Mouse (Mus musculus) kidney, postnatal 0 days (tissue): ENCODE results near the gene Shf. TPM values are rescaled to one million over a fixed set of nuclear protein-coding genes. Genes with fewer than 3 reads are reported as not detected.

Source experiments
- ATAC-seq: fragments of 200-750 bp; cut with Nextera tagmentation; replicated peaks from 2 replicates; pipeline ENCODE4 v1.8.0; 2017; ENCODE audit warnings: low read depth, moderate number of reproducible peaks, moderate TSS enrichment, moderate library complexity; ENCODE audit not compliant: low FRiP score
- DNase-seq: peaks from one replicate; pipeline ENCODE4 v3.0.0-alpha.2; 2016; ENCODE audit warnings: low spot score
- H3K27ac ChIP-seq: fragments of 300-500 bp; sonication (generic); 2 replicates; pipeline ENCODE4 v1.5.1; 2014; ENCODE audit warnings: mild to moderate bottlenecking
- H3K27me3 ChIP-seq: fragments of 300-500 bp; sonication (generic); 2 replicates; pipeline ENCODE4 v1.6.1; 2014; ENCODE audit warnings: low read length, mixed read lengths; ENCODE audit not compliant: insufficient read depth
- H3K36me3 ChIP-seq: fragments of 300-500 bp; sonication (generic); 2 replicates; pipeline ENCODE4 v1.6.1; 2014; ENCODE audit warnings: low read length, mixed read lengths; ENCODE audit not compliant: insufficient read depth
- H3K4me1 ChIP-seq: fragments of 300-500 bp; sonication (generic); replicated peaks from 2 replicates; pipeline ENCODE4 v1.6.1; 2014; ENCODE audit warnings: antibody characterized with exemption, low read length, mixed read lengths; ENCODE audit not compliant: insufficient read depth
- H3K4me2 ChIP-seq: fragments of 300-500 bp; sonication (generic); 2 replicates; pipeline ENCODE4 v1.6.1; 2014; ENCODE audit warnings: mild to moderate bottlenecking, low read length, moderate library complexity, mixed read lengths
- H3K4me3 ChIP-seq: fragments of 300-500 bp; sonication (generic); replicated peaks from 2 replicates; pipeline ENCODE4 v1.5.1; 2014; ENCODE audit warnings: low read depth, low read length
- H3K9ac ChIP-seq: fragments of 300-500 bp; sonication (generic); 2 replicates; pipeline ENCODE4 v1.6.1; 2014; ENCODE audit warnings: low read depth, low read length
- H3K9me3 ChIP-seq: fragments of 300-500 bp; sonication (generic); replicated peaks from 2 replicates; pipeline ENCODE4 v1.6.1; 2016; ENCODE audit warnings: low read length, inconsistent platforms, mixed read lengths
- CTCF ChIP-seq: IDR thresholded peaks from 2 replicates; pipeline ENCODE4 v1.5.1; 2016; ENCODE audit warnings: antibody characterized with exemption, low read depth, mild to moderate bottlenecking, moderate library complexity
- WGBS: fragments of 180-500 bp; shearing (Covaris S2); extraction: QIAGEN DNeasy Blood & Tissue Kit; methylation state at CpG from one replicate; pipeline ENCODE4 v1.1.7; 2014; 5-methylcytosine and 5-hydroxymethylcytosine counted together
- polyA plus RNA-seq: library from polyadenylated mRNA; unstranded; fragments of >200 nt; fragmentation: Nextera tagmentation; extraction: Ambion mirVana; gene quantifications from 2 replicates; pipeline ENCODE4 v1.2.1, GENCODE M21; 2015

Gene Shf
- polyA plus RNA-seq, 1 experiment from 2014 or later, result 2.3 TPM

DNA sequence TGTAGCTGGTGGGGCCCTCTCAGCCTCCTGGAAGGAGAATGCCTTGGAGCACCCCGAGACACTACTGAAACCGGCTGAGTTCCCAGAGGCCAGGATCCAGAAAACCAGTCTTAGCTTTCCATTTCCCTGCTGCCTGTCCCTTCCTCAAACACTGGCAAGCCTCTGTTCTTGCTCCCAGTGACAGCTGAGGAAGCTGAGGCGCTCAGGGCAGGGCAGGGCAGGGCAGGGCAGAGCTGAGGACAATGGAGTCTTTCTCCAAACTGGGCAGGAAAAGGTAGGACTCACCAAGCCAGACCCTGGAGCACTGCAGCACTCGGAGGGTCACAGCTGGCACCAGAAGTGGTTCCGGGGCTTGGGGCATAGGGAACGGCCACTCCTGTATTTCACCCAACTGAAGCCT lies 8.7 kb downstream of the Shf start:
- no peaks in the 10 kb centered on the region for H3K4me1 ChIP-seq
- peaks cover 10% of the 10 kb centered on the region; the same call in 1 of the 2 replicates for H3K36me3 ChIP-seq
- no peak overlapping the region for H3K4me3 ChIP-seq
- no peak overlapping the region for H3K4me2 ChIP-seq
- no peak for TF ChIP-seq CTCF
- H3K27ac ChIP-seq, result no peak overlapping the region
- no peak overlapping the region for H3K9ac ChIP-seq
- ATAC-seq (no peak), DNase-seq (no peak)
- no peaks in the 10 kb centered on the region for H3K27me3 ChIP-seq
- H3K9me3 ChIP-seq, result no peaks in the 10 kb centered on the region
- 79% methylated on average over 6 of the region's 6 CpGs for WGBS

DNA sequence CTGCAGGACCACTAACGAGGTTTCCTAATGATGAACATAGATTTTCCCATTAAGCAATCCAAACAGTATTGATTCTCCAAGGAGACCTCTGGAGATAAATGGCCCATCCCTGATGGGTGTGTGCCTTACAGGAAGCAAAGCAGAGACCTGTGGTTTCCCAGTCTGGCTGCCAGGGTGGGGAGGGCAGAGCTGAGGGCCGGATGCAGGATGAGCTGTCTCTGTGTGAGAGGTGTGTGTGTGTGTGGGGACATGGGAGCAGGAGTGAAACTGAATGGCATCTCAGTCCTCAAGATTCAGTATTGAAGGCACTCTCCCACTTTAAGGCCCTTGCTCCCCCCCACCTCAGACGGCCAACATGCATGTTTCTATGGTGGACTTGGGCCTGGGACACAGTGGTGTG lies 12.8 kb downstream of the Shf start:
- Histone ChIP-seq H3K27ac (no peak overlapping the region), H3K4me1 (no peaks in the 10 kb centered on the region), H3K27me3 (no peaks in the 10 kb centered on the region), H3K4me3 (no peak overlapping the region), H3K36me3 (0 out of 2 replicates have a peak, but pooled peaks cover 5% of the 10 kb centered on the region), H3K4me2 (no peak overlapping the region), H3K9ac (no peak overlapping the region), H3K9me3 (no peaks in the 10 kb centered on the region)
- no peak for TF ChIP-seq CTCF
- no peak for ATAC-seq
- WGBS, result 85% methylated on average over 3 of the region's 3 CpGs
- no peak for DNase-seq

DNA sequence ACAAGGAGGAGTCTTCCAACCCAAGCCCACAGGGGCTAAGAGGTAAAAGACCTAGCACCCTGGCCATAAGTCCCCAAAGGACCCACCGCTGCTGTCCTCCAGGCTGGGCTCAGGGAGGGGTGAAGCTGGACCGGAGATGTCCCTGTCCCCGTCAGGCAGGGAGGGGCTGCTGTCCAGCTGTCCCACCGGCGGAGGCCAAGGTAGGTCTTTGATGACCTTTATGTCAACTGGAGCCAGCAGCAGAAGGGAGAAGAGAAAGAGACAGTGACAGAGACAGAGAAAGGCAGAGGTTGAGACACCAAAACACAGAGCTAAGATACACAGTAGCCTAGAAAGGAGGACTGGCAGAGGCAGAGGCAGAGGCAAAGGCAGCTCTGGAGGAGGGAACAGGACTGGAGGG lies 13.6 kb downstream of the Shf start:
- TF ChIP-seq CTCF, result no peak
- no peak overlapping the region for H3K4me2 ChIP-seq
- no peak for DNase-seq
- H3K27ac ChIP-seq, result no peak overlapping the region
- H3K4me3 ChIP-seq, result no peak overlapping the region
- ATAC-seq, result no peak
- WGBS, result 81% methylated on average over 5 of the region's 5 CpGs
- H3K36me3 ChIP-seq, result 0 out of 2 replicates have a peak, but pooled peaks cover 5% of the 10 kb centered on the region
- H3K9me3 ChIP-seq, result no peaks in the 10 kb centered on the region
- H3K9ac ChIP-seq, result no peak overlapping the region
- H3K27me3 ChIP-seq, result no peaks in the 10 kb centered on the region
- H3K4me1 ChIP-seq, result no peaks in the 10 kb centered on the region

DNA sequence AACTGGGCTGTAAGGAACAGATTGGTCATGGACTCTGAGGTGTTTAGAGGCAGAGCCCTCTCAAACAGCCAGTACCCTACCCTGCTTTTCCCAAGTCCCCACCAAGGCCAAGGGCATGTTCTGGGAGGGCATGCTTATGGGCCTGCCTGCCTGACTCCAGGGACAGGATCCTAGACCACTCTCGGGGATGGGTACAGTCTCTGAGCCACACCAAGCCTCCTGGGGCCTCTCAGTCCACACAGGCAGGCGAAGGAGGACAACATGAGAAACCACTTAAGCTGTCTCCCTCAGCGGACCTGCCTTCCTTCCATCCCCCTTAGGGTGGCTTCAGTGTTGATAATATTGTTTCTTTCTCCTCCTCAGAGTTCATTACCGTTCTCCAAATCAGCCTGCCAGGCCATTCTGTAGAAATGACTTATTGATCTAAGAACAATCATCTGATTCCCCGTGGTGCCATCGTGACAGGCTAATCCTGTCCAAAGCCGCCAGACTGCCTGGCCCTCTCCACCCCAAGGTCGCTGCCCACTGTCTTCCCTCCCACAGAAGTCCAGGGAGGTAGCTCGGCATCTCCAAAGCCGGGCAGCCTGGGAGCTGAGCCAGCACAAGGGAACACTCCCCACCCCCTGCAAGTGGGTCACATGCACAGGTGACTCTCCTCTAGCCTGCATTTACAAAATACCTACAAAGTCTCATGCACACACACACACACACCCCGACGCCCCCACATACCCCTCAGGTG lies 14.6 kb downstream of the Shf start:
- H3K9me3 ChIP-seq, result no peaks in the 10 kb centered on the region
- ATAC-seq (no peak), DNase-seq (no peak)
- H3K36me3 ChIP-seq, result 0 out of 2 replicates have a peak, but pooled peaks cover 5% of the 10 kb centered on the region
- no peak overlapping the region for H3K9ac ChIP-seq
- no peak overlapping the region for H3K4me2 ChIP-seq
- WGBS, result 67% methylated on average over 12 of the region's 12 CpGs
- no peak for TF ChIP-seq CTCF
- H3K4me3 ChIP-seq, result no peak overlapping the region
- H3K4me1 ChIP-seq, result 0 out of 2 replicates have a peak, but pooled peaks cover under 1% of the 10 kb centered on the region
- no peak overlapping the region for H3K27ac ChIP-seq
- no peaks in the 10 kb centered on the region for H3K27me3 ChIP-seq

DNA sequence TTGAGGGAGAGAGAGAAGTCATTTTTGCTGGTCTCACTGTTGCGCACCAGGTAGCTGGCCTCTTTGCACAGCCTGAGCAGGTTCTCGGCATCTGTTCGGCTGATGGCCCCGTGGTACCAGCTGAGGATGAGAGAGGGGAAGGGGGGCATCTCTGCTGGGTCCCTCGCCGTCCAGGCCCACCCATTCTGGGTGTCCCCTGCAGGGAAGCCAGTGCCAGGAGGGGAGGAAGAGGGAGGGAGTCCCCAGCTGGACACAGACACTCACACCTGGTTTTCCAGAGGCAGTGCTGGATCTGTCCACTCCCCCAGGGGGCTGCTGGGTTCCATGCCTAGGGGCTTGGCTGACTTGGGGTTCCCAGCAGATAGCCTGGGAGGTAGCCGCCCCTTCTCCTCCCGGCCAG lies 15.2 kb downstream of the Shf start:
- DNase-seq, result no peak
- Histone ChIP-seq H3K4me3 (no peak overlapping the region), H3K9me3 (no peaks in the 10 kb centered on the region), H3K27me3 (no peaks in the 10 kb centered on the region), H3K4me2 (no peak overlapping the region), H3K27ac (no peak overlapping the region), H3K9ac (no peak overlapping the region), H3K36me3 (0 out of 2 replicates have a peak, but pooled peaks cover 5% of the 10 kb centered on the region), H3K4me1 (peaks cover 4% of the 10 kb centered on the region; the same call in 1 of the 2 replicates)
- 88% methylated on average over 8 of the region's 8 CpGs for WGBS
- no peak for ATAC-seq
- no peak for TF ChIP-seq CTCF

DNA sequence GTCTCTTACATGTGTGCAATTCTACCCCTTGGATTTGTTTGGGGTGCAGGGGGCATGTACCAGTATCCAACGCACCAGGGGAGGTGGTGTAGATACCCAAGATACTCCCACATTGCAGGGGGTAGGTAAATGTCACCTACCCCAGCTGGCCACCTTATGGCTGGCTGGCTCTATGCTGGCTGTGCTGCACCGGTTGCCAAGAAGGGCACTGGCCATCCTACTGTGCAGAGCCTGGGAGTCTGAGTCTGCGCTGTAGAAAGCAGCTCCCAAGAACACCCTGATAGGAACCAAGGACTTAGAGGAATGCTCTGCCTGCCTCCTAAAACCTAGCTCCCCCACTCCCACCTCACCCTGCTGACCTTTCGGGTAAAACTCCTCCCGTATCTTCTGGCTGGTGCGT lies 16.0 kb downstream of the Shf start:
- 0 out of 2 replicates have a peak, but pooled peaks cover 5% of the 10 kb centered on the region for H3K36me3 ChIP-seq
- H3K9me3 ChIP-seq, result no peaks in the 10 kb centered on the region
- H3K4me1 ChIP-seq, result peaks cover 4% of the 10 kb centered on the region; the same call in 1 of the 2 replicates
- no peak overlapping the region for H3K4me2 ChIP-seq
- TF ChIP-seq CTCF, result no peak
- H3K4me3 ChIP-seq, result no peak overlapping the region
- H3K27me3 ChIP-seq, result no peaks in the 10 kb centered on the region
- no peak for DNase-seq
- 60% methylated on average over 6 of the region's 6 CpGs for WGBS
- H3K9ac ChIP-seq, result no peak overlapping the region
- no peak overlapping the region for H3K27ac ChIP-seq
- ATAC-seq, result no peak
